Mouse (Mus musculus): ENCODE data around the gene Soga1. TPM values are rescaled to one million over a fixed set of nuclear protein-coding genes. Genes with fewer than 3 reads are reported as not detected.
A peak's percentile ranks its signal among the peaks of the same experiment; 100 is the strongest.

The Soga1 gene
- total RNA-seq (2021) = 1 to 10 TPM; 3.9 to 4.1 TPM
- long read RNA-seq, experiment 1, partial matches to known transcripts = 1 of 1 reads
- long read RNA-seq, experiment 1, other reads (novel, unspliced or antisense) = 0 of 1 reads
- long read RNA-seq, experiment 2 = 0 reads

- intact Hi-C loops (cut with DNase I) = no loop called here
- peak; percentile 81 to 84 for DNase-seq
Measured at GRCm38 (mm10) chr2:157078793-157079700, at the start of gene Soga1. Gene Soga1 (minus strand): TSS chr2:157079254.

DNA sequence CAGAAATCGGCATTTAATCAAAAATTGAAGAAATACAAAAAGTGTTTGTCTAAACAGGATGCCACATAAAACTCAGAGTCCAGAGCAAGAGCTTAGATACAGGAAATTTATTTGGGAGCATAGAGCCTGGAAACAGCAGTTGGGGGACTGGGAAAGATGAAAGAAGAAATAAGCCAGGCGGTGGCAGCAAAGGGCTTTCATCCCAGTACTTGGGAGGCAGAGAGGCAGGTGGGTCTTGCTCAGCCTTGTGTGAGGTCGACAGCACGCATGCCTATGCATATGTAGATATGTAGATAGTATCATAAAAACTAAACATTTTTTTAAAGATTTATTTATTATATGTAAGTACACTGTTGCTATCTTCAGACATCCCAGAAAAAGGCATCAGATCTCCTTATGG is 49.0 kb upstream of the Soga1 start:
- intact Hi-C loops (cut with DNase I) = loop anchor here (5.0 kb wide), 1 partner anchor 134 kb away; no protein-coding TSS in a partner anchor
- DNase-seq = no peak

GRCm38 (mm10) chr2:157127370-157127769 is 48.3 kb upstream of the Soga1 start:
- intact Hi-C loops (cut with DNase I) = loop anchor here (5.0 kb wide), 1 partner anchor 135 kb away; no protein-coding TSS in a partner anchor
- DNase-seq = no peak

GRCm38 (mm10) chr2:157125246-157125645 is 46.2 kb upstream of the Soga1 start:
- intact Hi-C loops (cut with DNase I) = loop anchor here (5.0 kb wide), 1 partner anchor 137 kb away; no protein-coding TSS in a partner anchor
- DNase-seq = no peak

- no peak for DNase-seq
- intact Hi-C loops (cut with DNase I) = no loop called here
Measured at GRCm38 (mm10) chr2:157121766-157122165, 42.7 kb upstream of the Soga1 start.

- intact Hi-C loops (cut with DNase I) = no loop called here
- no peak for DNase-seq
Measured at GRCm38 (mm10) chr2:157119075-157119474, 40.0 kb upstream of the Soga1 start.

DNA sequence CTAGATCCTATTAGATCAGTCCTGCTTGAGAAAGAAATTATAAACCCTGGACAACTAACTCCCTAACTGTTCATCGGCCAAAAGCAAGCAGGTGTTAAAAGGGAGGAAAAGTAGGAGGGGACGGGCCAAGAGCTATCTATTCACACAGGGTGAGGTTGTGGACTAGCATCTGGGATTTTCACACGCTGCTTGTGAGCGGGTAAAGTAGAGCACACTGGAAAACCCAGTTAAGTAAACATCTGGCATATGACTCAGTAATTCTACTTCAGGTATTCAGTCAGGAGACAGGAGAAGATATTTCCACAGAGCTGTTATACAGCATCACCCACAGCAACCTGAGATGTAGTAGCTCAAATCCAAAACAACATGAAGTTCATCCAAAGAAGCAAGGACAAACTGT is 39.5 kb upstream of the Soga1 start:
- no peak for DNase-seq
- intact Hi-C loops (cut with DNase I) = no loop called here

GRCm38 (mm10) chr2:157116964-157117363 is 37.9 kb upstream of the Soga1 start:
- no peak for DNase-seq
- intact Hi-C loops (cut with DNase I) = no loop called here

DNA sequence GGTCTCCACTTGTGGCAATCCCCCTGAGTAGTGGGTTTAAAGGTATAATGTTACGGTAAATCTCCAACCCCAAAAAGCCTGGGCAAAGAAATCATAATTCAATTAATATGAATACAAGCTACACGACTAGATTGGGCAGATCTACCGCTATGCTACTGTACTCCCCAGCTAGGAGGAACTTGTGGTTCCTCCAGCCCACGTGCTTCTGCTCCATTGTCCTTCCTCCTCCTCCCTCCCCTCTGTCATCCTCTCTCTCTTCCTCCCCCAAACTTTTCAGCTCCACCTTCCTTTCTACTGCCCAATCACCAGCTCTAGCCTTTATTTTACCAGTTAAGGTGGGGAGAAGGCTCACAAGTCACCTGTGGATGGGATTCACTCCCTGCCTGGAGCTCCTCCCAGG is 29.2 kb upstream of the Soga1 start:
- intact Hi-C loops (cut with DNase I) = no loop called here
- no peak for DNase-seq

DNA sequence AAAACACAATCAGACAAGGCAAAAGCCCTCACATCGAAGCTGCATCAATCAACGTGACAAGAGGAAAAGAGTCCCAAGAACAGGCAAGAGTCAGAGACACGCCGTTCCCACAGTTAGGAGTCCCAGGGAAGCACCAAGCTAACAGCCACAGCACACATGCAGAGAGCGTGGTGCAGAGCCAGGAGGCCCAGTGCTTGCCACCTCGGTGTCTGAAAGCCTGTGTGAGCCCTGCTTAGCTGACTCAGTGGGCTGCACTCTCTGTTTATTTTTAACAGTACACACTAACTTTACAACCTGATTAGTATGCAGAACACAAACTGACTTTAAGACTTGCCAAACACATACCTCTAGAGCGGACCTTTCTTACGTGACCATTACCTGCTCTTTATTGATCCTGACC is 25.4 kb upstream of the Soga1 start:
- no peak for DNase-seq
- intact Hi-C loops (cut with DNase I) = no loop called here

DNA sequence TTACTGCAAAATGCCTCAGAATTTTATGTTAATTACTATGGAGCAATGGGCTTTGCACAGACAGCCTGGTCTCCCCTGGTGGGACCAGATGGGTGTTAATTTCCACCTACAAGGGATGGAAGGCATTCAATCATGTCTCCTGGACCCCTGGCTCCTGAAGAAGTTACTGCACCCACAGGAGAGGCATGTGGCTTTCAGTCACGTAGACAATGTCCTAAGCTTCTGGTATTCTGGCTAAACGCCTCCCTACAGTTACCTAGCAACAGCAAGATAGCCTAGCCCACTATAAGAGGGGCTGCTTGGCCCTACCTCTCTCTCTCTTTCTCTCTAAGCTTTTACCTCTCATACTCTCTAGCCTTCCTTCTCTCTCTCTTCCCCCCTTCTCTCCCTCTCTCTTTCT is 23.2 kb upstream of the Soga1 start:
- intact Hi-C loops (cut with DNase I) = no loop called here
- no peak for DNase-seq

DNA sequence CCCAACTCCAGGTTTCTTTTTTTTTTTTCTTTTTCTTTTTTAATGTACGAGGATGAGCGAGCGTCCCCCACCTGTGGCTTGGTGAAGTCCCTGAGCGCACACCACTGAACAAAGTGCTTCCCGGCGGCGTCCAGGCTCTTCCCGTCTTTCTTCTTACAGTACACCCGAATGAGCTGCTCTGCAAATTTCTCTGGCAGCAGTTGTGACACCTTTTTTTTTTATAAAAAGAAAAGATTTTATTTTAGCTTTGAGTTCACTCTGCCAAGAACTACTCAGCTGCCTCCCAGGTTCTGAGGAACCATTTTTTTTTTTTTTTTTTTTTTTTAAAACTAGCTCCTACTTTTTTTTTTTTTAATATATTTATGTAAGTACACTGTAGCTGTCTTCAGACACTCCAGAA is 22.6 kb upstream of the Soga1 start:
- intact Hi-C loops (cut with DNase I) = no loop called here
- DNase-seq = no peak

DNA sequence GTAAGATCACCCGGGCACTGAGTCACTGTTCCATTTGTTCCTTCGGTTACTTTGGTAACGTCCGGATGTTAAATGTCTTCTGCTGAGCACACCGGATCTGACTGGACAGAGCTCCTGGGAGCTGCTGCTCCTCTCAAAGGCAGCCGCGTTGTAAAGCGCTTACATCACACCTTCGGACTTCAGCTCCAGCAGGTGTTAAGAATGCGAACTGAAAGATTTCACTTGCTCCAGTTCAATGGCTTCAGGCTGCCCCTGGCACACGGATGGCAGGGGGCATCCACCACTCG is 21.2 kb upstream of the Soga1 start:
- no peak for DNase-seq
- intact Hi-C loops (cut with DNase I) = no loop called here

GRCm38 (mm10) chr2:157099532-157100318 is 20.7 kb upstream of the Soga1 start:
- DNase-seq = no peak
- intact Hi-C loops (cut with DNase I) = loop anchor here (5.0 kb wide), 1 partner anchor 227 kb away; no protein-coding TSS in a partner anchor

GRCm38 (mm10) chr2:157095005-157095755 is 16.1 kb upstream of the Soga1 start:
- intact Hi-C loops (cut with DNase I) = loop anchor here (5.0 kb wide), 1 partner anchor 223 kb away; no protein-coding TSS in a partner anchor
- peak; percentile 60 to 67 for DNase-seq

DNA sequence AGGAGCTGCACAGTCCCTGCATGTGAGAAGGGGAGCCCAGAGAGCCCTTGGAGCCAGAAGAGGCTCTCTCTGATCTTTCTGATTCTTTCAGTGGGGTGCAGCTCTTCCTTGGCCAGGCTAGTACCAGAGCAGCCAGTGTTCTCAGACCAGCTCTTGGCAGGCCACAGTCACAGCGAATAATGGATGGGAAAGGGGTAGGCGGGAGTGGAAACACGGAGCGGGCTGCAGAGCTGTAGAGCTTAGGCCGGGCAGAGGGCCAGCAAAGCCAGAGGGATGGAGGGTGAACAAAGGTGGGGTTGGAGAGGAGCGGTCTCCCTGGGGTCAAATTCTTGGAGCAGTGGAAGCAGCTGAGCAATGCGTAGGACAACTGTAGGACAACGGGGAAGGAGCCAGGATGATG is 13.0 kb upstream of the Soga1 start:
- no peak for DNase-seq
- intact Hi-C loops (cut with DNase I) = loop anchor here (5.0 kb wide), 3 partner anchors 40 to 280 kb away; no protein-coding TSS in a partner anchor

DNA sequence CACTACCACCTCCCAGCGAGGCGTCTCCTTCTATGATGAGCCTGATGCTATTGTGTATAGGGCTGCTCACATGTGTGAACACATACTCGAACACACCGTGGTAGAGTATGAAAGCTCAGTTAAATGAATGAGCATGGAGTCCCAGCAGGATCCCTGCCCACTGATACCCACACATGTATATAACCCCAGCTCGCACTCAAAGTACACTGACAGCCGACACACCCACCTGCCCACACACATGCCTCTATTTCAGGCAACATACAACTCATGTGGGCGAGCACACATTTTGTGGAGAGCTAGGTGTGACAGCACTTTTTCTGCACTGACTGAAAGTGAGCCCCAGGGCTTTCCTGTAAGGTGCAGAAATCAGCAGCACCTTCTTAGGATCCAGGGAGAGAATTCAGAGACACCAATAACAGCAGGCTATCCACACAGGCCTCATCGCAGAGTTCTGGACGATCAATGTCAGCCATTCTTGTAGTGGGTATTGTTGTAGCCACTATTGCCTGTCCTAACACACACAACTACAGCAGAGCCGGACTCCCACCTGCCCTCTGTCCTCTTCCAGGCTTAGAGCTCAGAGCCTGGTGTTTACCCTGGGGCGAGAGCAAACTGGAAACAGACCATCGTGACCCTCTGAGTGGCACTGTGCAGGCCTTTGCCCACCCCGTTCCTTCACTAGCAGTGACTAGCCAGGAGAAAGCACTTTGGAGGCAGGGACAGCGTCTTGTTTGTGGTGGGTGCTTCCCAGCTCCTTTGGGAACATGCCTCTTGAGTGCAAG is 8.7 kb upstream of the Soga1 start:
- intact Hi-C loops (cut with DNase I) = no loop called here
- no peak for DNase-seq

DNA sequence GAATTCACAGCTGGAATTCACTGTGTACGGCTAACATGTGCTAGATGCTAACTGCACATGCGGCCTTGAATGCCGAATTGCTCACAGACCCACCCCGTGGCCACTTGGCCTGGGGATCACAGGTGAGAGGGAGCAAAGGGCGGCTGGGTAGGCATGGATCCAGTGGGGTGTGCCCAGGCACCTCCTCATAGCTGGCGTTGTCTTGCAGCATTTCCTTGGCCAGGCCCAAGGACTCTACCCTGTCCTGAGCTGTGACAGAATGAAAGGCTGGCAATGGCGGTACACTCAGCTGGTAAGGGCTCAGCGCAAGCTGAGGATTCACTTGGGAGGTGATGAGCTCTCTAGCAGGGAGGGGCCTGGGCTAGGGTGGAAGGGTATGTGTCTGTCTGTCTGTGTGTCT is 7.7 kb upstream of the Soga1 start, which contains the start of gene Tldc2:
TSS of gene Tldc2 (plus strand) at position 260 of the 400 bp plus-strand sequence.
- intact Hi-C loops (cut with DNase I) = no loop called here
- DNase-seq = no peak

GRCm38 (mm10) chr2:157084831-157085585 is 6.0 kb upstream of the Soga1 start:
- intact Hi-C loops (cut with DNase I) = loop anchor here (5.0 kb wide), 1 partner anchor 38 kb away; no protein-coding TSS in a partner anchor
- DNase-seq = no peak

Measured in gastrocnemius, postnatal 36 days (tissue).